Mouse (Mus musculus) liver, postnatal 0 days (tissue): ENCODE measurements at regions not wholly inside any gene's neighbourhood (a gene's known extent, or its start where the extent isn't known, plus 50 kb on each side); places are given as distances from the start of the nearest gene placed in this dataset.

Experiments
- ATAC-seq: fragments of 200-750 bp; cut with Nextera tagmentation; 2 replicates; pipeline ENCODE4 v1.8.0; 2017; ENCODE audit warnings: mild to moderate bottlenecking, moderate library complexity
- DNase-seq: peaks from one replicate; pipeline ENCODE4 v3.0.0-alpha.2; 2016
- H3K27ac ChIP-seq: fragments of 300-500 bp; sonication (generic); 2 replicates; pipeline ENCODE4 v1.5.1; 2014; ENCODE audit warnings: antibody characterized with exemption, moderate library complexity, mild to moderate bottlenecking, low read depth
- H3K27me3 ChIP-seq: fragments of 300-500 bp; sonication (generic); 2 replicates; pipeline ENCODE4 v1.6.1; 2014; ENCODE audit warnings: low read length, control low read depth, mixed read lengths; ENCODE audit not compliant: insufficient read depth
- H3K36me3 ChIP-seq: fragments of 300-500 bp; sonication (generic); replicated peaks from 2 replicates; pipeline ENCODE4 v1.6.1; 2014; ENCODE audit warnings: mild to moderate bottlenecking, control low read depth, low read length, moderate library complexity, mixed read lengths; ENCODE audit not compliant: insufficient read depth
- H3K4me1 ChIP-seq: fragments of 300-500 bp; sonication (generic); 2 replicates; pipeline ENCODE4 v1.6.1; 2014; ENCODE audit warnings: antibody characterized with exemption, mild to moderate bottlenecking, control low read depth; ENCODE audit not compliant: insufficient read depth
- H3K4me2 ChIP-seq: fragments of 300-500 bp; sonication (generic); 2 replicates; pipeline ENCODE4 v1.6.1; 2014; ENCODE audit warnings: low read depth, mild to moderate bottlenecking, low read length, moderate library complexity, mixed read lengths
- H3K4me3 ChIP-seq: fragments of 300-500 bp; sonication (generic); 2 replicates; pipeline ENCODE4 v1.5.1; 2014; ENCODE audit warnings: low read depth, low read length
- H3K9ac ChIP-seq: fragments of 300-500 bp; sonication (generic); replicated peaks from 2 replicates; pipeline ENCODE4 v1.6.1; 2014; ENCODE audit warnings: mild to moderate bottlenecking, moderate library complexity
- H3K9me3 ChIP-seq: fragments of 300-500 bp; sonication (generic); 2 replicates; pipeline ENCODE4 v1.6.1; 2016; ENCODE audit warnings: mild to moderate bottlenecking, control low read depth, low read length, mixed read lengths
- CTCF ChIP-seq: sonication (generic); IDR thresholded peaks from 2 replicates; pipeline ENCODE4 v1.5.1; 2016; ENCODE audit warnings: antibody characterized with exemption, low read depth
- EP300 ChIP-seq: IDR thresholded peaks from 2 replicates; pipeline ENCODE4 v1.6.1; 2016; ENCODE audit warnings: antibody characterized with exemption, low read depth, mild to moderate bottlenecking
- WGBS: fragments of 180-500 bp; shearing (Covaris S2); extraction: QIAGEN DNeasy Blood & Tissue Kit; methylation state at CpG from one replicate; pipeline ENCODE4 v1.1.7; 2014; ENCODE audit not compliant: insufficient replicate concordance; 5-methylcytosine and 5-hydroxymethylcytosine counted together

DNA sequence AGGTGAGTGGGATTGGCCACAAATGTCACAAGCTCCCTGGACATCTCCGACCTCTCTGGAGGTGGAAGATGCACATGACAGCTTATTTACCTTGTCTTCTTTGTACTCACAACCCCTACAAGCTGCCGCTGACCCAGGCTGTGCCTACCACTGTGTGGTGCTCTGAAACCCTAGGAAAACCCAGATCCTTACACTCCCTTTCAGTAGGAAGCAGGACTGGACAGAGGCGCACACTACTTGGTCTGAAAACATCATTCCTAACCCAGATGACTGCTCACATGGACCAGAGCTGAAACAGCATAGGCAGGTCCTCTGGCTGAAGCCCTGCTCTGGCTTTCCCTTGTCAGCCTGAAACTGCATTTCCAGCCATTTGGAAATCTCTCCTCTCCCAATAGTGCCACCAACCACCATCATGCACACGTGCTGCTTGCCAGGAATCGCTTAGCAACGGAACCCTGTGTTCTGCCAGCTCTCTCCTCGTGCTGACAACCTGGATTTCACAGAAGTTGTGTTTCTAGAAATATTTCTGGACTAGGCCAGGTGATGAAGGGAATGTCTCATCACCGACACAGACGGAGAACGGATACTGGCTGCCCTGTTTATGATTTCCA is 196.1 kb downstream of the Irs2 start:
- no peak for ATAC-seq
- H3K36me3 ChIP-seq, result no peaks in the 10 kb centered on the region
- no peak for DNase-seq
- H3K9ac ChIP-seq, result no peak overlapping the region
- no peak overlapping the region for H3K27ac ChIP-seq
- H3K27me3 ChIP-seq, result no peaks in the 10 kb centered on the region
- 67% methylated on average over 10 of the region's 10 CpGs for WGBS
- no peak overlapping the region for H3K4me2 ChIP-seq
- no peaks in the 10 kb centered on the region for H3K9me3 ChIP-seq
- H3K4me1 ChIP-seq, result no peaks in the 10 kb centered on the region
- H3K4me3 ChIP-seq, result no peak overlapping the region
- TF ChIP-seq CTCF, result no peak
- no peak for TF ChIP-seq EP300

DNA sequence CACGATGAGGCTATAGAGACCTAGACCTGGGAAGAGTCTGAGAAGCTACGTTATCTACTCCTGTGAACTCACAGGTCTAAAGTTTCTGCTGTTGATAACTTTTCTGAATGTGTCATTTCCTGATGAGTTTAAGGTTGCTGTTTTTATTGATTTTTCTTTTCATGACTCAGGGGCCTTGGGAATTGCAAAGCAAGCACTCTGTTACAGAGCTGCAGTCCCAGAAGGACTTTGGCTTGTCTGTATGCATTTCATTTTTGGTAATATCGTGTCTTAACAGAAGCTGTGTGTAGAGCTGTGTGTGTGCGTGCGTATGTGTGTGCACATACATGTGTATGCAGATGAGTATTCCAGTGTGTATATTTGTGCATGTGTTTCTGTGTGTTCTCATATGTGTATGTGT is 201.2 kb downstream of the Irs2 start:
- Histone ChIP-seq H3K9me3 (no peaks in the 10 kb centered on the region), H3K4me2 (no peak overlapping the region), H3K9ac (no peak overlapping the region), H3K36me3 (no peaks in the 10 kb centered on the region), H3K4me1 (no peaks in the 10 kb centered on the region), H3K27me3 (no peaks in the 10 kb centered on the region), H3K27ac (no peak overlapping the region), H3K4me3 (no peak overlapping the region)
- TF ChIP-seq CTCF, result no peak
- TF ChIP-seq EP300, result no peak
- ATAC-seq, result no peak
- WGBS, result 76% methylated on average over 5 of the region's 5 CpGs
- DNase-seq, result no peak

DNA sequence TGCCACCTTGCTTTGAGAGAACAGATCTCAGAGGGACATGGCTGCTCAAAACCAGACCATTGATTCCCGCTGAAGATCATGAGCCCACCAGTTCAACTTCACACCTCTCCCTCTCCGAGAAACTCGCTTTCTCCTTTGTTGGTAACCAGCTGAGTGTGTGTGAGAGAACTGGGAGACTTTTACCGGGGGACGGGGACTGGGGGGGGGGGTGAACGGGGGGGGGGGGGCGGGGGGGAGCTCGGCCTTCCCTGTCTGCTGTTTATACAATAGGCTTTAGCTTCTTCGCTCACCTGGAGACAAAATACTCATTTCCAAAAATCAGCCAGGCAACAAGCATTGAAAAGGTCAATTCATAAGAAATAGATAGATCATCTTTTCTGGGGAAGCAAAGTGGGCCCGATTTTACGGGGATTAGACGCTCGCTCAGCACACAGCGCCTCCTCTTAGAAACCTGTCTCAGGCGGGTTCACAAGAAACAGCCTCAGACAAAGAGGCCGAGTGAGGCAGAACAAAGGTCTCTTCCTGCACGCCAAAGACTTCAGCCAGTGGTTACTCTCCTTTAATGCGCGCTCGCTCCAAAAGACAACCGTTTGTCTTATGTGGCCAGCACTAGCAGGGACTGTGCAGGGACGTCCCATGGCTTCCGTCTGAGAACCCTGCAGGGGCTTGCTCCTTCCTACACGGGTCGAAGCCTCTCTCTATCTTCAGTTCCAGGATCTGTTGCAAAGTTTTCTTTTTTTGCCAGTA is 202.7 kb downstream of the Irs2 start:
- Histone ChIP-seq H3K9me3 (no peaks in the 10 kb centered on the region), H3K4me2 (no peak overlapping the region), H3K4me1 (no peaks in the 10 kb centered on the region), H3K4me3 (no peak overlapping the region), H3K27ac (no peak overlapping the region), H3K9ac (no peak overlapping the region), H3K36me3 (no peaks in the 10 kb centered on the region), H3K27me3 (no peaks in the 10 kb centered on the region)
- no peak for TF ChIP-seq EP300
- 13% methylated on average over 21 of the region's 25 CpGs for WGBS
- DNase-seq, result no peak
- ATAC-seq, result no peak

DNA sequence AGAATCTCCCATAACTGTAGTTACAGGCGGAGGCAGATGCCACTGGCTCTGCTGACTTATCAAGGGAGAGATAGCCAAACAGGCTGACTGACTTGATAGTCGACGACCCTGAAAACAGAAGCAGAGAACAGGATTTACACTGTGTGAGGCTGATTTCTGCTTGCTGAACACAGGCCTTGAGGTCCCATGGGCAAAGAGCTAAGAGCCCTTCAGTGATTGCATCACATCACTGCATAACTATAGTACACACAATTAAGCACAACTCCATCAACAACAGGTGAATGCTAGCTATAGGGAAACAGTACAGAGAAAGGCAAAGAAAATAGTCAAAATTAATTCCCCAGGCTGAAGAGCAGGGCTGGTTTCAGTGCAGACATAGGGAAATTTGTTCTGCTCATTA is 203.3 kb downstream of the Irs2 start:
- TF ChIP-seq CTCF, result no peak
- TF ChIP-seq EP300, result no peak
- WGBS, result 36% methylated on average over 3 of the region's 3 CpGs
- Histone ChIP-seq H3K4me3 (no peak overlapping the region), H3K27ac (no peak overlapping the region), H3K27me3 (no peaks in the 10 kb centered on the region), H3K4me2 (no peak overlapping the region), H3K9ac (no peak overlapping the region), H3K4me1 (no peaks in the 10 kb centered on the region), H3K9me3 (no peaks in the 10 kb centered on the region), H3K36me3 (no peaks in the 10 kb centered on the region)
- no peak for ATAC-seq
- DNase-seq, result no peak

DNA sequence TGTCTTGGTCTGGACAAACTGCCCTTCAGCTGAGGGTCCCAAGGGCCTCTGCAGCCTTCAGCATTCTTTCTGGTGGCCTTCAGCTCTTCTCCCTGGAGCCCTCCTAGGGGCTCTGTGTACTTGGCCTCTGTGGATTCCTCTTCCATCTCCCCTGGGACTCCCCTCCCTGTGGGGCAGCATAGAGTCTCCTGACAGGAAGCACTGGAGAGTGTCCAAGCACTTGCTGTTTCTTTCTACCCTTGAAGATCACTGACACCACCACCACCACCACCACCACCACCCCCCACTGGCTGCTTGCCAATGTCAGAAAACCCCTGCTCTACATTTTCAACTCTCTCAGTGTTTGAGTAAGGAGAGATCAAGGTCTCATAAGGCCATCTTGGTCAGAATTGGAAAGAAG is 206.3 kb downstream of the Irs2 start:
- TF ChIP-seq EP300, result no peak
- TF ChIP-seq CTCF, result no peak
- H3K4me2 ChIP-seq, result no peak overlapping the region
- DNase-seq (no peak), ATAC-seq (no peak)
- H3K36me3 ChIP-seq, result no peaks in the 10 kb centered on the region
- no peak overlapping the region for H3K9ac ChIP-seq
- H3K27me3 ChIP-seq, result no peaks in the 10 kb centered on the region
- no peaks in the 10 kb centered on the region for H3K9me3 ChIP-seq
- no peak overlapping the region for H3K4me3 ChIP-seq
- H3K4me1 ChIP-seq, result no peaks in the 10 kb centered on the region
- no peak overlapping the region for H3K27ac ChIP-seq

GRCm38 (mm10) chr8:10801580-10801979 is 206.7 kb downstream of the Irs2 start:
- Histone ChIP-seq H3K27me3 (no peaks in the 10 kb centered on the region), H3K36me3 (no peaks in the 10 kb centered on the region), H3K4me1 (no peaks in the 10 kb centered on the region), H3K27ac (no peak overlapping the region), H3K4me3 (no peak overlapping the region), H3K4me2 (no peak overlapping the region), H3K9ac (no peak overlapping the region), H3K9me3 (no peaks in the 10 kb centered on the region)
- WGBS, result 59% methylated on average over 5 of the region's 5 CpGs
- ATAC-seq (no peak), DNase-seq (no peak)
- no peak for TF ChIP-seq EP300
- no peak for TF ChIP-seq CTCF
